Mouse (Mus musculus) midbrain, embryonic 16.5 days (tissue): ENCODE results near the gene Osbp2. TPM values are rescaled to one million over a fixed set of nuclear protein-coding genes. Genes with fewer than 3 reads are reported as not detected.

Experiments used
- ATAC-seq: fragments of 200-750 bp; cut with Nextera tagmentation; 2 replicates; pipeline ENCODE4 v1.8.0; 2017; ENCODE audit warnings: moderate TSS enrichment
- H3K27ac ChIP-seq: fragments of 300-500 bp; sonication (generic); 2 replicates; pipeline ENCODE4 v1.5.1; 2014; ENCODE audit warnings: mild to moderate bottlenecking, low read length, mixed read lengths
- H3K27me3 ChIP-seq: fragments of 300-500 bp; sonication (generic); 2 replicates; pipeline ENCODE4 v1.6.1; 2014; ENCODE audit warnings: low read depth, low read length, mixed read lengths; ENCODE audit not compliant: control insufficient read depth, insufficient read depth
- H3K36me3 ChIP-seq: fragments of 300-500 bp; sonication (generic); 2 replicates; pipeline ENCODE4 v1.6.1; 2014; ENCODE audit warnings: mild to moderate bottlenecking, low read length, moderate library complexity, mixed read lengths; ENCODE audit not compliant: control insufficient read depth, insufficient read depth
- H3K4me1 ChIP-seq: fragments of 300-500 bp; sonication (generic); 2 replicates; pipeline ENCODE4 v1.6.1; 2014; ENCODE audit warnings: mild to moderate bottlenecking, low read length, mixed read lengths; ENCODE audit not compliant: control insufficient read depth, insufficient read depth
- H3K4me2 ChIP-seq: fragments of 300-500 bp; sonication (generic); 2 replicates; pipeline ENCODE4 v1.6.1; 2014; ENCODE audit warnings: mild to moderate bottlenecking, low read length, mixed read lengths
- H3K4me3 ChIP-seq: fragments of 300-500 bp; sonication (generic); 2 replicates; pipeline ENCODE4 v1.5.1; 2014; ENCODE audit warnings: low read depth, mild to moderate bottlenecking, low read length, moderate library complexity, mixed read lengths
- H3K9ac ChIP-seq: fragments of 300-500 bp; sonication (generic); 2 replicates; pipeline ENCODE4 v1.6.1; 2014; ENCODE audit warnings: low read depth, low read length, mixed read lengths
- H3K9me3 ChIP-seq: fragments of 300-500 bp; sonication (generic); replicated peaks from 2 replicates; pipeline ENCODE4 v1.6.1; 2014; ENCODE audit warnings: mild to moderate bottlenecking, low read length, mixed read lengths; ENCODE audit not compliant: control insufficient read depth, poor library complexity, severe bottlenecking
- WGBS: fragments of 180-500 bp; shearing (Covaris S2); extraction: QIAGEN DNeasy Blood & Tissue Kit; methylation state at CpG from one replicate; pipeline ENCODE4 v1.1.7; 2014; 5-methylcytosine and 5-hydroxymethylcytosine counted together
- polyA plus RNA-seq: library from polyadenylated mRNA; unstranded; fragments of >200 nt; fragmentation: Nextera tagmentation; extraction: Ambion mirVana; gene quantifications from 2 replicates; pipeline ENCODE4 v1.2.1, GENCODE M21; 2015

The Osbp2 gene
- polyA plus RNA-seq, 1 experiment from 2014 or later = 40.9 TPM

GRCm38 (mm10) chr11:3679771-3680170, 183.9 kb downstream of the Osbp2 start:
- Histone ChIP-seq H3K4me2 (no peak overlapping the region), H3K4me1 (no peaks in the 10 kb centered on the region), H3K36me3 (peaks cover 52% of the 10 kb centered on the region), H3K4me3 (no peak overlapping the region), H3K27me3 (no peaks in the 10 kb centered on the region), H3K27ac (no peak overlapping the region), H3K9ac (no peak overlapping the region), H3K9me3 (no peaks in the 10 kb centered on the region)
- no peak for ATAC-seq
- 93% methylated on average over 3 of the region's 3 CpGs for WGBS

GRCm38 (mm10) chr11:3677204-3677603, 186.5 kb downstream of the Osbp2 start:
- H3K4me1 ChIP-seq = no peaks in the 10 kb centered on the region
- no peak overlapping the region for H3K4me2 ChIP-seq
- 80% methylated on average over 6 of the region's 6 CpGs for WGBS
- no peak for ATAC-seq
- H3K27me3 ChIP-seq = no peaks in the 10 kb centered on the region
- no peak overlapping the region for H3K4me3 ChIP-seq
- no peak overlapping the region for H3K27ac ChIP-seq
- H3K9ac ChIP-seq = no peak overlapping the region
- H3K36me3 ChIP-seq = peaks cover 51% of the 10 kb centered on the region
- H3K9me3 ChIP-seq = no peaks in the 10 kb centered on the region

- Histone ChIP-seq H3K27ac (no peak overlapping the region), H3K36me3 (peaks cover 53% of the 10 kb centered on the region), H3K4me2 (no peak overlapping the region), H3K4me3 (no peak overlapping the region), H3K9me3 (no peaks in the 10 kb centered on the region), H3K27me3 (no peaks in the 10 kb centered on the region), H3K9ac (no peak overlapping the region), H3K4me1 (no peaks in the 10 kb centered on the region)
- 87% methylated on average over 5 of the region's 5 CpGs for WGBS
- ATAC-seq = no peak
Observed at GRCm38 (mm10) chr11:3676423-3676822, 187.3 kb downstream of the Osbp2 start.

GRCm38 (mm10) chr11:3674545-3674944, 189.2 kb downstream of the Osbp2 start:
- no peak overlapping the region for H3K9ac ChIP-seq
- ATAC-seq = no peak
- H3K4me1 ChIP-seq = no peaks in the 10 kb centered on the region
- no peak overlapping the region for H3K4me2 ChIP-seq
- no peaks in the 10 kb centered on the region for H3K27me3 ChIP-seq
- H3K27ac ChIP-seq = no peak overlapping the region
- no peaks in the 10 kb centered on the region for H3K9me3 ChIP-seq
- 93% methylated on average over 4 of the region's 4 CpGs for WGBS
- H3K36me3 ChIP-seq = peaks cover 45% of the 10 kb centered on the region
- H3K4me3 ChIP-seq = no peak overlapping the region

- H3K9me3 ChIP-seq = no peaks in the 10 kb centered on the region
- no peak overlapping the region for H3K27ac ChIP-seq
- ATAC-seq = no peak
- no peak overlapping the region for H3K9ac ChIP-seq
- H3K27me3 ChIP-seq = no peaks in the 10 kb centered on the region
- peaks cover 31% of the 10 kb centered on the region for H3K36me3 ChIP-seq
- no peak overlapping the region for H3K4me2 ChIP-seq
- H3K4me1 ChIP-seq = no peaks in the 10 kb centered on the region
- 89% methylated on average over 1 of the region's 1 CpGs for WGBS
- H3K4me3 ChIP-seq = no peak overlapping the region
Observed at GRCm38 (mm10) chr11:3671000-3671628, 192.6 kb downstream of the Osbp2 start.

- Histone ChIP-seq H3K27ac (no peak overlapping the region), H3K9me3 (no peaks in the 10 kb centered on the region), H3K4me3 (no peak overlapping the region), H3K36me3 (peaks cover 25% of the 10 kb centered on the region), H3K4me2 (no peak overlapping the region), H3K27me3 (no peaks in the 10 kb centered on the region), H3K9ac (no peak overlapping the region), H3K4me1 (no peaks in the 10 kb centered on the region)
- ATAC-seq = no peak
Observed at GRCm38 (mm10) chr11:3669849-3670248, 193.9 kb downstream of the Osbp2 start.

- peaks cover 20% of the 10 kb centered on the region for H3K36me3 ChIP-seq
- no peak overlapping the region for H3K4me2 ChIP-seq
- no peak overlapping the region for H3K4me3 ChIP-seq
- H3K4me1 ChIP-seq = no peaks in the 10 kb centered on the region
- no peaks in the 10 kb centered on the region for H3K9me3 ChIP-seq
- H3K27me3 ChIP-seq = no peaks in the 10 kb centered on the region
- ATAC-seq = no peak
- H3K27ac ChIP-seq = no peak overlapping the region
- 95% methylated on average over 2 of the region's 2 CpGs for WGBS
- no peak overlapping the region for H3K9ac ChIP-seq
Observed at GRCm38 (mm10) chr11:3668768-3669167, 194.9 kb downstream of the Osbp2 start.

GRCm38 (mm10) chr11:3667506-3667905, 196.2 kb downstream of the Osbp2 start:
- no peak for ATAC-seq

GRCm38 (mm10) chr11:3661964-3662363, 201.7 kb downstream of the Osbp2 start:
- Histone ChIP-seq H3K27ac (no peak overlapping the region), H3K4me2 (no peak overlapping the region), H3K36me3 (peaks cover 9% of the 10 kb centered on the region; the same call in 1 of the 2 replicates), H3K27me3 (no peaks in the 10 kb centered on the region), H3K9me3 (no peaks in the 10 kb centered on the region), H3K4me3 (no peak overlapping the region), H3K4me1 (no peaks in the 10 kb centered on the region), H3K9ac (no peak overlapping the region)
- 89% methylated on average over 2 of the region's 2 CpGs for WGBS
- ATAC-seq = no peak

More at GRCm38 (mm10) chr11:3667506-3667905, 196.2 kb downstream of the Osbp2 start:
- Histone ChIP-seq H3K27ac (no peak overlapping the region), H3K4me1 (no peaks in the 10 kb centered on the region), H3K4me3 (no peak overlapping the region), H3K4me2 (no peak overlapping the region), H3K9ac (no peak overlapping the region), H3K9me3 (no peaks in the 10 kb centered on the region), H3K27me3 (no peaks in the 10 kb centered on the region), H3K36me3 (peaks cover 19% of the 10 kb centered on the region)
- WGBS = 91% methylated on average over 3 of the region's 3 CpGs
